Mouse (Mus musculus) heart, embryonic 15.5 days (tissue): Measurements from ENCODE around the gene Cd19. TPM values are rescaled to one million over a fixed set of nuclear protein-coding genes. Genes with fewer than 3 reads are reported as not detected.

ENCODE experiments used
- ATAC-seq: fragments of 200-750 bp; cut with Nextera tagmentation; replicated peaks from 2 replicates; pipeline ENCODE4 v1.8.0; 2017; ENCODE audit warnings: low read depth, moderate TSS enrichment; ENCODE audit not compliant: insufficient number of reproducible peaks, insufficient read depth, low FRiP score
- H3K27ac ChIP-seq: fragments of 300-500 bp; sonication (generic); 2 replicates; pipeline ENCODE4 v1.5.1; 2015; ENCODE audit warnings: mild to moderate bottlenecking, inconsistent platforms
- H3K27me3 ChIP-seq: fragments of 300-500 bp; sonication (generic); 2 replicates; pipeline ENCODE4 v1.6.1; 2015; ENCODE audit warnings: inconsistent platforms
- H3K36me3 ChIP-seq: fragments of 300-500 bp; sonication (generic); 2 replicates; pipeline ENCODE4 v1.6.1; 2015; ENCODE audit warnings: mild to moderate bottlenecking, inconsistent platforms
- H3K4me1 ChIP-seq: fragments of 300-500 bp; sonication (generic); replicated peaks from 2 replicates; pipeline ENCODE4 v1.6.1; 2015; ENCODE audit warnings: inconsistent platforms
- H3K4me2 ChIP-seq: fragments of 300-500 bp; sonication (generic); 2 replicates; pipeline ENCODE4 v1.6.1; 2015; ENCODE audit warnings: inconsistent platforms, mild to moderate bottlenecking, moderate library complexity
- H3K4me3 ChIP-seq: fragments of 300-500 bp; sonication (generic); 2 replicates; pipeline ENCODE4 v1.5.1; 2015; ENCODE audit warnings: mild to moderate bottlenecking, inconsistent platforms
- H3K9ac ChIP-seq: fragments of 300-500 bp; sonication (generic); 2 replicates; pipeline ENCODE4 v1.6.1; 2015; ENCODE audit warnings: mild to moderate bottlenecking, inconsistent platforms
- H3K9me3 ChIP-seq: fragments of 300-500 bp; sonication (generic); replicated peaks from 2 replicates; pipeline ENCODE4 v1.6.1; 2016; ENCODE audit warnings: inconsistent platforms
- WGBS: fragments of 180-500 bp; shearing (Covaris S2); methylation state at CpG from one replicate; pipeline ENCODE4 v1.1.7; 2015; ENCODE audit warnings: mixed read lengths; 5-methylcytosine and 5-hydroxymethylcytosine counted together
- polyA plus RNA-seq: library from polyadenylated mRNA; unstranded; fragments of >200 nt; fragmentation: Nextera tagmentation; extraction: Ambion mirVana; gene quantifications from 2 replicates; pipeline ENCODE4 v1.2.1, GENCODE M21; 2015

Cd19 gene
- polyA plus RNA-seq, 1 experiment from 2014 or later, result not detected

DNA sequence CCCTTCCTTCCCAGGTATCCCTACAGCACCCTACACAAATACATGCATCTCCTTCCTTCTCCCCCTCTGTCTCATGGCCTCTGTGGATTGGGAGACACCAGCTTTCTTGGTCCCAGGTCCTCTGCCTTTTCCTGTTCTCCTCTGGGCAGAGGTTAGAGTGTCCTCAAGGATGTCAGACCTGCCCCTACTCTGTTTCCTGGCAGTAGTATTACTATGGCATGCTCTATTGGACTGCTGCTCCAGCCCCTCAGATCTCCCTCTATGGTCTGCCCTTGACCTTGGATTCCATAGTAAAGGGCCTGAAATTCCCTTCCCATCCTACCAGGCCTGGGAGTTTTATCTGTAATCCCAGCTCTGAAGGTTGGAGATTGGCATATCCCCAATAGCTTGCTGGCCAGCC, 15.5 kb upstream of the Cd19 start:
- Histone ChIP-seq H3K36me3 (peaks cover 25% of the 10 kb centered on the region), H3K9me3 (no peaks in the 10 kb centered on the region), H3K9ac (no peak overlapping the region), H3K4me2 (no peak overlapping the region), H3K4me3 (no peak overlapping the region), H3K27me3 (no peaks in the 10 kb centered on the region), H3K27ac (no peak overlapping the region), H3K4me1 (peaks cover 21% of the 10 kb centered on the region)
- ATAC-seq, result no peak

DNA sequence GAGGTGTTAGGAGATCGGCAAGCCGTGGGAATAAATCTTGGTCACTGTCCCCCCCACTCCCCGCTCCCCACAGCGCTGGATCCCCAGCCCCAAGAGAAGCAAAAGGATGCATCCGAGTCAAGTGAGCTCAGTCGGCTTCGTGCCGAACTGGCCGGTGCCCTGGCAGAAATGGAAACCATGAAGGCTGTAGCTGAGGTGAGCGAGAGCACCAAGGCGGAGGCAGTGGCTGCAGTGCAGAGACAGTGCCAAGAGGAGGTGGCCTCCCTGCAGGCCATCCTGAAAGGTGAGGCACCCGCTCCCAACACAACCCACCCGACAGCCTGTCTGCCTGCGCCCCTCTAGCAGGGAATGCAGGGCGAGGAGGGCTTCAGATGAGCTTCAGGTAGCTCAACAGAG, 14.8 kb upstream of the Cd19 start:
- WGBS, result 26% methylated on average over 15 of the region's 15 CpGs
- peak overlapping the region; percentile 84 for H3K9ac ChIP-seq
- peaks cover 19% of the 10 kb centered on the region for H3K36me3 ChIP-seq
- no peak for ATAC-seq
- peak overlapping the region; percentile 95 for H3K4me2 ChIP-seq
- no peaks in the 10 kb centered on the region for H3K9me3 ChIP-seq
- peak overlapping the region; percentile 75 for H3K4me3 ChIP-seq
- peaks cover 21% of the 10 kb centered on the region for H3K4me1 ChIP-seq
- no peaks in the 10 kb centered on the region for H3K27me3 ChIP-seq
- 0 out of 2 replicates have a peak overlapping the region, but pooled peaks have one; percentile 92 for H3K27ac ChIP-seq

DNA sequence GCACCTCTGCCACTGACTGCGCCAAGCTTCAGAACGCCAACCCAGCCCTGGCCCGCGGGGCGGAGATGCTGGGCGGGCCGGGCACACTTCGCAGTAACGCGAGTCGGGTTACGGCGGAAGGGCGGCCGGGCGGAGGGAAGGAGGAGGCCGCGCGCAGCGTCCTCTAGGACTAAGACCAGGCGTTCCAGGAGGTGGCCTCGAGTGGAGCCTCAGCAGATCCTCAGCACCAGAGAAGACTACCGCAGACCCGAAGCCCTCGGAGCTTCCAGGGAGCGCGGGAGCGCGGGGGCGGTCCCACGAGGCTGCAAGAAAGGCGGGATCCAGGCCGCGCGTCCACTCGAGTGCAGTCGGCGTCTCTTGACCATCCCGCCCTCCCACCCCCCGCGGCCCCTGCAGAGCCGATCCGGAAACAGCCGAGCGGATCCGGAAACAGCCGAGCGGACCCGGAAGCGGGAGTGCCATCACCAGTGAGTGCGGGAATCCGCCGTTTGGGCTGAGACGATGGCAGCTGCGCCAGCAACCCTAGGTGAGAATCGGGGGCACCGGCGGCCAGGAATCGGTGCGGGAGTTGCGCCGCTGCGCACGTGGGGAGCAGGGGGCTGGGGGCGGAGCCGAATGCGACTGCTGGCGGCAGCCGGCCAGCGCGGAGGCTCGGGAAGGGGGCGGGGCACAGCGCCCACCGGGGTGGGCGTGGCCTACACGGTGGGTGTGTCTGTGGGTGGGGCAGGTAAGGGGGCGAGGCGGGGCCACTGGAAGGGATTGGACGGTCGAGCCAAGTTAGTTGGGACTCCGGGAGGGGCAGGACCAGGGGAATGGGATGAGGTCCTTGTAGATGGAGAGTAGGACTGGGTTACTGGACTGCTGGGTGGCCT, 14.2 kb upstream of the Cd19 start, which contains the start of gene Rabep2:
TSS of gene Rabep2 (plus strand) at position 129 of the 872 bp plus-strand sequence.
- Histone ChIP-seq H3K27me3 (no peaks in the 10 kb centered on the region), H3K4me2 (peak within 1 kb of the TSS; percentile 95), H3K27ac (peak within 1 kb of the TSS; percentile 92), H3K4me1 (peaks cover 21% of the 10 kb centered on the region), H3K36me3 (peaks cover 13% of the 10 kb centered on the region), H3K4me3 (peak within 1 kb of the TSS; percentile 75), H3K9me3 (no peaks in the 10 kb centered on the region), H3K9ac (peak within 1 kb of the TSS; percentile 84)
- peak; percentile 91 for ATAC-seq
- WGBS, result under 1% methylated on average over 75 of the region's 82 CpGs

DNA sequence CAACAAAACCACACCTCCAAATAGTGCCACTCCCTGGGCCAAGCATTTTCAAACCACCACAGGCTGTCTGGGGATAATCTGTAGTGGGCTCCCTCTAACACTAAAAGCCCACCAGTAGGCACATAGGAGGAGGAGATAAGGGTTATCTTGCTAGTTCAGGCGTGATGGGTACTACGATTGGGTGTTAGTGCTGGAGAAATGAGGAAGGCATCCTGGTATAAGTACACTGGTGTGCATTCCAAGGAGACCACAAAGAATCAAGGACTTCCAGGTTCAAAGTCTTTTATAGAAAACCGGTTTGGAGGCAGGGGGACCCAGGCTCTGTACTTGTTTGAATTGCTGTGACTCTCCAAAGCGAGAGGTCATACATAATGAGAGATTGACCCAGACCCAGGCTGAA, 13.5 kb upstream of the Cd19 start:
- Histone ChIP-seq H3K27me3 (no peaks in the 10 kb centered on the region), H3K27ac (peak overlapping the region; percentile 92), H3K9ac (peak overlapping the region; percentile 84), H3K4me2 (peak overlapping the region; percentile 95), H3K4me1 (peaks cover 21% of the 10 kb centered on the region), H3K36me3 (peaks cover 11% of the 10 kb centered on the region; the same call in 1 of the 2 replicates), H3K4me3 (peak overlapping the region; percentile 75), H3K9me3 (no peaks in the 10 kb centered on the region)
- WGBS, result 19% methylated on average over 4 of the region's 4 CpGs
- no peak for ATAC-seq

DNA sequence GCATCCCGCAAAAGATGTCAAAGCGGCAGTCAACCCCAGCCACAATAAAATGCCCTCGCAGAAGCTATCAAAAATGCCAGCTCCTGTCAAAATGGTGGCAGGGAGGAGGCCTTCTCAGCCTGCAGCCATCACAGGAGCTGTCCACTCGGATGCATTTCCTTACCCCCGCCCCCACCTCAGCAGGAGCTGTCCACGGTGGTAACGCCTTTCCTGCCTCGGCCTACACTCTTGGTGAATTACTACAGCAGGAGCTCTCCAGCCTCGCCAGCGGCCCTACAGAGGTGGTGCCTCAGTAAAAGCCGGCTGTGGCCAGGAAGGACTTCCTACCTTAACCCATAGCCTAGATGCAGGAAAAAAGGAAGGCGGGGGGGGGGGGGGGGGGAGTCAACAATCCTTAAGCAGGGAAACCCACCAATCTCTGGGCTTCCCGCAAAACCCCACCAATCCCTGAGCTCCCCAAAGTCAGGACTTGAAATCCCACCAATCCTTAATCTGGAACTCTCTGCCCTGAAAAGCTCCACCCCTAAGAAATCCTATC, 12.7 kb upstream of the Cd19 start:
- Histone ChIP-seq H3K4me2 (no peak overlapping the region), H3K4me1 (peaks cover 21% of the 10 kb centered on the region), H3K9ac (no peak overlapping the region), H3K36me3 (peaks cover 6% of the 10 kb centered on the region; the same call in 1 of the 2 replicates), H3K4me3 (no peak overlapping the region), H3K9me3 (no peaks in the 10 kb centered on the region), H3K27ac (no peak overlapping the region), H3K27me3 (no peaks in the 10 kb centered on the region)
- no peak for ATAC-seq
- 42% methylated on average over 12 of the region's 13 CpGs for WGBS

DNA sequence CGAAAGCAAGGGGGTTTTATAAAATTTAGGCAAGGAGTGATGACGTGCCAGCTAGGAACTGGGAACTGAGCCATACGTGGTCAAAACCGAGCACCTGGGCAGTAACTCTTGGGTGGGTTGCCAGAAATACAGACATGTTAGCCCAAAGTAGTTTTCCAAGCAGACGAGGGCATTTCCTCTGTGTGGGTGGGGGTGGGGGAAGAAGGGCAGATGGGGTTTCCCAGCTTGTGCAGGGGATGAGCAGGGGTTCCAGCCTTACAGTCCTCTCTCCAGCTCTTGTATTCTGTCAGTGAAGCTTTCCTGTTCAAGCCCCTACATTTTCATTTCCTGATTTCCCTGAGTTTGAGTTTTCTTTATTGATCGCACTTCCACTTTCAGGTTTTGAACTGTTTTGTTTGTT, 9.5 kb upstream of the Cd19 start:
- 74% methylated on average over 6 of the region's 6 CpGs for WGBS
- H3K4me1 ChIP-seq, result peaks cover 11% of the 10 kb centered on the region
- no peak for ATAC-seq
- H3K4me2 ChIP-seq, result no peak overlapping the region
- no peaks in the 10 kb centered on the region; the same call in 1 of the 2 replicates for H3K9me3 ChIP-seq
- H3K4me3 ChIP-seq, result no peak overlapping the region
- no peaks in the 10 kb centered on the region for H3K27me3 ChIP-seq
- no peak overlapping the region for H3K27ac ChIP-seq
- no peak overlapping the region for H3K9ac ChIP-seq
- no peaks in the 10 kb centered on the region for H3K36me3 ChIP-seq

DNA sequence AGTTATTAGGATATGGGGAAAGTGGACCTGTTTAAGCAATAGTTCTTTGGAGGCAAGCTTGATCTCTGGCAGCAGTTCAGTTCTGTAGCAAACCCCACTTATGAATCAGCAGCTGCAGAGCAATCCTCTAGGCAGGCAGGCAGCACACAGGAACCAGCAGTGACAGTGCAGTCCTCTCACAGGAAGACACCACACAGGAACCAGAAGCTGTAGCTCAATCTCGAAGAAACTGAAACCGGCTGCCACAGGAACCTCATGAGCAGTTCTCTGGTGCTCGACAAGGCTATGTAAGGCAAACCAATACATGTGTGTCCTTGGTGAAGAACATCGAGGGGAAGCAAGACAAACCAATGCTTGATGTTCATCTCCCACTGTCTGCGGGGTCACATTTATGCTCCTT, 7.1 kb upstream of the Cd19 start:
- Histone ChIP-seq H3K4me3 (no peak overlapping the region), H3K9ac (no peak overlapping the region), H3K4me2 (no peak overlapping the region), H3K4me1 (no peaks in the 10 kb centered on the region), H3K9me3 (no peaks in the 10 kb centered on the region; the same call in 1 of the 2 replicates), H3K27me3 (no peaks in the 10 kb centered on the region), H3K36me3 (no peaks in the 10 kb centered on the region), H3K27ac (no peak overlapping the region)
- no peak for ATAC-seq
- 79% methylated on average over 5 of the region's 5 CpGs for WGBS

DNA sequence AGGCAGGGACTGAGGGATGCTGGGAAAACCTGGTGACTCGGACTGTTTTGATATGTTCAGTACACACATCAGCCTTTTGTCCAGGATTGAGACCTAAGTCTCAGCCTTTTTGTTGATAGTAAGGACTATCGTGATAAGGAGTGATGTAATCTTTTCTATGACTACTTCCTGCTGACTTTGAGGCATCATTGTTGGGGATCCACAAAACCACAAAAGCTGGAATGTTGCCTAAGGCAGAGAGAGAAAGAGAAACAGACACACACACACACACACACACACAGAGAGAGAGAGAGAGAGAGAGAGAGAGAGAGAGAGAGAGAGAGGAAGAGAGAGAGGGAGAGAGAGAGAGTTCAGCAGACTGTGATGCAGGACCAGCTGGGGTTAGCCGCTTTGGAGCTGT, 3.8 kb upstream of the Cd19 start:
- no peak overlapping the region for H3K4me2 ChIP-seq
- no peaks in the 10 kb centered on the region; the same call in 1 of the 2 replicates for H3K9me3 ChIP-seq
- H3K9ac ChIP-seq, result no peak overlapping the region
- H3K27ac ChIP-seq, result no peak overlapping the region
- 43% methylated on average over 3 of the region's 3 CpGs for WGBS
- no peaks in the 10 kb centered on the region for H3K27me3 ChIP-seq
- H3K4me3 ChIP-seq, result no peak overlapping the region
- no peaks in the 10 kb centered on the region for H3K36me3 ChIP-seq
- no peaks in the 10 kb centered on the region for H3K4me1 ChIP-seq
- ATAC-seq, result no peak

DNA sequence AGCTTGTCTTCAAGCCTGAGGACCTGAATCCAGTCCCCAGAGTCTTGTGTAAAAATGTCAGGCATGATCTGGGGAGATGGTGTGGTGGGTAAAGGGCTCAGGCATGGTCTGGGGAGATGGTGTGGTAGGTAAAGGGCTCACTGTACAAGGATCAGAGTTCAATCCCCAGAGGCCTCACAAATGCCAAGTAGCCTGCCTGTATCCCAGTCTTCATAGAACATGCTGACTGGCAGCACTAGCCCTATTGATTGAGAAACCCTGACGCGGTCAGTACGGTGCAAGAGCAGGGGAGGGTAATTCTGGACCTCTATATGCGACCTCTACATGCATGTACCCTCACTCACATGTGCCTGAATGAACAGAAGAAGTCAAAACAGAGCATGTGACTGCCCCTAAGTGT, 2.9 kb upstream of the Cd19 start:
- H3K4me3 ChIP-seq, result no peak overlapping the region
- H3K27ac ChIP-seq, result no peak overlapping the region
- H3K9ac ChIP-seq, result no peak overlapping the region
- H3K36me3 ChIP-seq, result no peaks in the 10 kb centered on the region
- WGBS, result 85% methylated on average over 4 of the region's 4 CpGs
- no peaks in the 10 kb centered on the region for H3K4me1 ChIP-seq
- no peaks in the 10 kb centered on the region for H3K27me3 ChIP-seq
- no peak overlapping the region for H3K4me2 ChIP-seq
- ATAC-seq, result no peak
- no peaks in the 10 kb centered on the region; the same call in 1 of the 2 replicates for H3K9me3 ChIP-seq

DNA sequence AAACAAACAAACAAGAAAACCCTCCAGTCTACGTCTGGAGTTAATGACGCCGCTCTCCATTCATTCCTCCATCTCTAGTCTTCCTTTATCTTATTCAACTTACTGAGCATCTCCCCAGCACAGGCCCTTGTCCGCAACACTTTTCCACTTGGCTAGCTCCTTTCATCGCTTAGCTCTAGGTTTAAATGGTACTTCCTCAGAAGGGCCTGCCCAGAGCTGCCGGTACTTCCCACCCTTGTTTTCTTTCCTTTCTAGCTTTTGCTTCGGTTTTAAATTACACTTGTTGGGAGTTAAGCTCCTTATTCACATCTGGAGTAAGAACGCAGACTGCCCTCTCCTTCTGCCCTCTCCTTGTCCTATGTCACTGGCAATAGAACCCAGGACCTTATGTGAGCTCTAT, 2.4 kb upstream of the Cd19 start:
- H3K36me3 ChIP-seq, result no peaks in the 10 kb centered on the region
- no peaks in the 10 kb centered on the region for H3K4me1 ChIP-seq
- no peaks in the 10 kb centered on the region; the same call in 1 of the 2 replicates for H3K9me3 ChIP-seq
- peaks cover 2% of the 10 kb centered on the region; the same call in 1 of the 2 replicates for H3K27me3 ChIP-seq
- no peak overlapping the region for H3K4me3 ChIP-seq
- no peak overlapping the region for H3K4me2 ChIP-seq
- no peak for ATAC-seq
- H3K9ac ChIP-seq, result no peak overlapping the region
- 51% methylated on average over 8 of the region's 8 CpGs for WGBS
- no peak overlapping the region for H3K27ac ChIP-seq

DNA sequence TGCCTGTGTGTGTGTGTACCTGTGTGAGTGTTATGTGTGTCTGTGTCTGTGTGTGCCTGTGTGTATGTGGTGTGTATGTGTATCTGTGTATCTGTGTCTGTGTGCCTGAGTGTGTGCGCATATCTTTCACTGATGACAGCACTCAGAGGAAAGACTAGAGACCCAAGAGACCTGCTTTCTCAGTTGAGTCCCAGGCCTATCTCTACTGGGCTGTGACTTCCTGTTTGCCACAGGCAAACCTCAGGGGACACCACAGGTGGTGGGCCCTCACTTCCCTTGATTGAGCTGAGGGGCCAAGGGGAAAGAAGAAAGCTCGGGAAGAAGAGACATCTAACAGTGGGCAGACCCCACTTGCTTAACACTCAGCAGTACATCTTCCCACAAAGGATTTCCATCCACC, 1.9 kb upstream of the Cd19 start:
- H3K9me3 ChIP-seq, result no peaks in the 10 kb centered on the region; the same call in 1 of the 2 replicates
- H3K4me2 ChIP-seq, result no peak overlapping the region
- H3K9ac ChIP-seq, result no peak overlapping the region
- H3K27me3 ChIP-seq, result peaks cover 6% of the 10 kb centered on the region; the same call in 1 of the 2 replicates
- H3K27ac ChIP-seq, result no peak overlapping the region
- no peak overlapping the region for H3K4me3 ChIP-seq
- 55% methylated on average over 2 of the region's 2 CpGs for WGBS
- H3K4me1 ChIP-seq, result no peaks in the 10 kb centered on the region
- no peak for ATAC-seq
- no peaks in the 10 kb centered on the region for H3K36me3 ChIP-seq
